Mouse (Mus musculus): ENCODE results near the gene Hist1h1c. TPM values are rescaled to one million over a fixed set of nuclear protein-coding genes. Genes with fewer than 3 reads are reported as not detected.
A peak's percentile ranks its signal among the peaks of the same experiment; 100 is the strongest.
"Not testable (repeated sequence)": the region's sequence is repeated elsewhere in the genome, so short reads cannot be mapped to it uniquely, and the experiment has no call there.

Hist1h1c gene
- polyA plus RNA-seq, 1 experiment from 2014 or later = 56.9 TPM

DNA sequence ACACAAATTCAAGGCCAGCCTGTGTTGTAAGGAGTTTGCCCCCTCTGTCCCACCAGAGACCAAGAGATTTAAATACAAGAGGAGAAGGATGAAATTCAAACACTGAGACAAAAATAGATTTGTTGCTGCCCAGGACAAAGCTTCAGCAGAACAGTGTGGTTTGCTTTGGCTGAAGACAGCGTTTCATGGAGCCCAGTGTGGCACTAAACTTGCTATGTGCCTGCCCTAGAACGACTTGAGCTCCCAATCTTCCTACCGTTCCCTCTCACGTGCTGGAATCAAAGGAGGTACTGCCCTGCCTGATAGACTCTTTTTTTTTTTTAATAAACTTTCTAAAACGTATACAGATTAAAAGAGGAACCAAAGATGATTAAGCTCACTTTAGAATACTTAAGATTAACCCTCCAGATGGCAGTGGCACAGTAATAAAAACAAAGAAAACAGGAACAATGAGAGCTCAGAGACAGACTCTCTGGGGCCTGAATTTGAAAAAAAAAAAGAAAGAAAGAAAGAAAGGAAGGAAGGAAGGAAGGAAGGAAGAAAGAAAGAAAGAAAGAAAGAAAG lies 30.3 kb downstream of the Hist1h1c start:
- H3K9ac ChIP-seq = no peak overlapping the region
- H3K27ac ChIP-seq = no peak overlapping the region
- no peak for ATAC-seq
- no peaks in the 10 kb centered on the region for H3K36me3 ChIP-seq
- no peak overlapping the region for H3K4me2 ChIP-seq
- H3K9me3 ChIP-seq (replicated peaks) = no peaks in the 10 kb centered on the region
- H3K4me3 ChIP-seq = no peak overlapping the region
- 48% methylated on average over 5 of the region's 5 CpGs for WGBS (ENCODE audit: insufficient replicate concordance)
- peaks cover 60% of the 10 kb centered on the region for H3K4me1 ChIP-seq
- no peaks in the 10 kb centered on the region for H3K27me3 ChIP-seq (replicated peaks)

- ATAC-seq; H3K4me3 ChIP-seq; H3K27me3 ChIP-seq (replicated peaks); H3K9ac ChIP-seq; H3K9me3 ChIP-seq (replicated peaks); H3K36me3 ChIP-seq; H3K4me2 ChIP-seq: not testable (repeated sequence)
- Histone ChIP-seq H3K27ac (0 out of 2 replicates have a peak within 1 kb of the TSS, but pooled peaks have one; percentile 8), H3K4me1 (peaks cover 55% of the 10 kb centered on the region)
- 74% methylated on average over 2 of the region's 2 CpGs for WGBS (ENCODE audit: insufficient replicate concordance)
Measured at GRCm38 (mm10) chr13:23769613-23770012, 31.0 kb downstream of the Hist1h1c start, which contains the start of gene Trim38. Trim38 (plus strand) TSS chr13:23769913.

DNA sequence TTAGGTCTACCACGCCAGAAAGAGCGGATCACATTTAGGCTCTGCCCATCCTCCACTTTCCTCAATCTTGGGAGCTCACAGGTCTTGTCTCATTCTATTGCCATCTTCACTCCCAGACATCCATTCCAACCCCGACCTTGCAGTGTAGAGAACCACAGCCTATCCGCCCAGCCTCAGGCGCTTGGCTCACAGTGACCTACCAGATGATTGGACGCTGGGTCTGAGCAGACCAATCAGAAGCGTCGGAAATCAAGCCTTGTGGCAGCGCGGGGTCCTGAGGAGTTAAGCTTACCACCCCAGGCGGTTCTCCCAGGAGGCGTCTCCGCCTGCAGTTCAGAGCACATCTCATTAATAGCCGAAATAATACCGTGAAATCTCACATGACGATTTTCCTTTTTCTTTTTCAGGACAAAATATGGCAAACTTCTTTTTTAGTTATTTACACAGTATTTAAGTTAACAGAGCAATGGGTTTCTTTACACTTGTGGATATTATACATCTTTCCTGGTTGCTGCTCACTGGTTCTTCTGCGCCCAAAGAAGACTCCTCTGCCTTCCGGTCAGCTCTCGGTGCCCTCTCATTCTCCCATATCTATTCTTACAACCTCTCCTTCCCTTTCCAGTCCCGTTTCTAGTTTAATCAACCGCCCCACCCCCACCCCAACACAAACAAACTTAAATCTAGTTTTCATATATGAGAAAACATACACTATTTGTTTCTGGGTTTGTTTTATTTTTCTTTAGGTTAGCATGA lies 34.1 kb downstream of the Hist1h1c start:
- peak overlapping the region; percentile 62 for H3K27ac ChIP-seq
- H3K27me3 ChIP-seq (replicated peaks) = no peaks in the 10 kb centered on the region
- peaks cover 46% of the 10 kb centered on the region for H3K4me1 ChIP-seq
- peak overlapping the region; percentile 63 for H3K9ac ChIP-seq
- H3K36me3 ChIP-seq = no peaks in the 10 kb centered on the region
- H3K4me2 ChIP-seq = peak overlapping the region; percentile 70
- ATAC-seq = peak; percentile 99
- 14% methylated on average over 21 of the region's 21 CpGs for WGBS (ENCODE audit: insufficient replicate concordance)
- peak overlapping the region; percentile 40 for H3K4me3 ChIP-seq
- H3K9me3 ChIP-seq (replicated peaks) = no peaks in the 10 kb centered on the region

- no peak overlapping the region for H3K27ac ChIP-seq
- no peaks in the 10 kb centered on the region for H3K36me3 ChIP-seq
- no peak overlapping the region for H3K9ac ChIP-seq
- WGBS (ENCODE audit: insufficient replicate concordance) = 74% methylated on average over 7 of the region's 7 CpGs
- no peaks in the 10 kb centered on the region for H3K27me3 ChIP-seq (replicated peaks)
- H3K4me3 ChIP-seq = no peak overlapping the region
- no peaks in the 10 kb centered on the region for H3K9me3 ChIP-seq (replicated peaks)
- no peak for ATAC-seq
- peaks cover 31% of the 10 kb centered on the region for H3K4me1 ChIP-seq
- no peak overlapping the region for H3K4me2 ChIP-seq
Measured at GRCm38 (mm10) chr13:23778339-23778738, 39.7 kb downstream of the Hist1h1c start.

DNA sequence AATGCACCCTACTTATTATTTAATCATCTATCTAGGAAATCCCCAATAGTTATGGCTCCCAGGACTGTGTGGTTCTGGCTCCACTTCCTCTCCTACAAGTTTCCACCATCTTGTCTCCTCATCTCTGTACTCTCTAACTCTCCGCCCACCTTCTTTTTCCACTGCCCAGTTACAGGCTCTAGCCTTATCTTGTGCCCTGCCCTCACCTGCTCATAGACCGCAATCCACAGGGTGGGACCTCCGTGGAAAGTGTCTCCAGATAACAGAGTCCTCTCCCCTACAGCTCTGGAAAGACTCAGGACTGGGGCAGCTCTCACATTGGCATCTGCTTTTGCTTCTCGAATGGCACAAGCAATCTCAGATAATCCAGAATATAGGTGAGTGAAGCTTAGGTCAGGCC lies 40.4 kb downstream of the Hist1h1c start:
- no peaks in the 10 kb centered on the region for H3K36me3 ChIP-seq
- H3K4me3 ChIP-seq = no peak overlapping the region
- no peaks in the 10 kb centered on the region for H3K9me3 ChIP-seq (replicated peaks)
- ATAC-seq = 0 out of 2 replicates have a peak, but pooled peaks have one; percentile 37
- peaks cover 24% of the 10 kb centered on the region for H3K4me1 ChIP-seq
- H3K4me2 ChIP-seq = no peak overlapping the region
- H3K27ac ChIP-seq = no peak overlapping the region
- 0 out of 2 replicates have a peak, but pooled peaks cover 2% of the 10 kb centered on the region for H3K27me3 ChIP-seq (replicated peaks)
- H3K9ac ChIP-seq = no peak overlapping the region
- 50% methylated on average over 4 of the region's 4 CpGs for WGBS (ENCODE audit: insufficient replicate concordance)

Small RNA genes within 50 kb of the gene (microRNA-seq; reads per million reads assigned to microRNA genes)
- gene Gm44314 = not detected
- gene Gm44484 = not detected

Other genes with a start within 250 kb of the Hist1h1c start
- 0.07 TPM in 1 of 2 replicates, not detected in the other for gene Btn2a2, start 250.0 kb upstream of the Hist1h1c start, polyA plus RNA-seq (2016; fragmentation: Nextera tagmentation; extraction: Ambion mirVana)
- 4.4 and 4.7 TPM in 2 replicates for gene Hist1h4h, start 207.8 kb upstream of the Hist1h1c start, polyA plus RNA-seq (2016; fragmentation: Nextera tagmentation; extraction: Ambion mirVana)
- gene Hist1h2af, start 204.9 kb upstream of the Hist1h1c start, polyA plus RNA-seq (2016; fragmentation: Nextera tagmentation; extraction: Ambion mirVana) = 7.8 and 13.9 TPM in 2 replicates
- 12.9 and 16.3 TPM in 2 replicates for gene Hist1h3g, start 203.4 kb upstream of the Hist1h1c start, polyA plus RNA-seq (2016; fragmentation: Nextera tagmentation; extraction: Ambion mirVana)
- 1.4 and 1.5 TPM in 2 replicates for gene Hist1h2bh, start 195.4 kb upstream of the Hist1h1c start, polyA plus RNA-seq (2016; fragmentation: Nextera tagmentation; extraction: Ambion mirVana)
- 1.3 and 1.6 TPM in 2 replicates for gene Hist1h3f, start 194.8 kb upstream of the Hist1h1c start, polyA plus RNA-seq (2016; fragmentation: Nextera tagmentation; extraction: Ambion mirVana)
- gene Hist1h4f, start 187.2 kb upstream of the Hist1h1c start, polyA plus RNA-seq (2016; fragmentation: Nextera tagmentation; extraction: Ambion mirVana) = 1.1 and 1.6 TPM in 2 replicates
- gene Hist1h1d, start 185.5 kb upstream of the Hist1h1c start, polyA plus RNA-seq (2016; fragmentation: Nextera tagmentation; extraction: Ambion mirVana) = 0.89 and 0.93 TPM in 2 replicates
- gene Hist1h3e, start 176.4 kb upstream of the Hist1h1c start, polyA plus RNA-seq (2016; fragmentation: Nextera tagmentation; extraction: Ambion mirVana) = 4.9 and 6.2 TPM in 2 replicates
- 106 and 109 TPM in 2 replicates for gene Hist1h2ae, start 167.6 kb upstream of the Hist1h1c start, polyA plus RNA-seq (2016; fragmentation: Nextera tagmentation; extraction: Ambion mirVana)
- 10.7 and 14.4 TPM in 2 replicates for gene Hist1h2bg, start 167.4 kb upstream of the Hist1h1c start, polyA plus RNA-seq (2016; fragmentation: Nextera tagmentation; extraction: Ambion mirVana)
- gene Hist1h2bf, start 164.6 kb upstream of the Hist1h1c start, polyA plus RNA-seq (2016; fragmentation: Nextera tagmentation; extraction: Ambion mirVana) = 7.1 and 9.9 TPM in 2 replicates
- 1.2 and 3.1 TPM in 2 replicates for gene Hist1h2ad, start 164.4 kb upstream of the Hist1h1c start, polyA plus RNA-seq (2016; fragmentation: Nextera tagmentation; extraction: Ambion mirVana)
- 5.3 and 6.2 TPM in 2 replicates for gene Hist1h3d, start 163.0 kb upstream of the Hist1h1c start, polyA plus RNA-seq (2016; fragmentation: Nextera tagmentation; extraction: Ambion mirVana)
- 128 and 134 TPM in 2 replicates for gene Hist1h4d, start 157.2 kb upstream of the Hist1h1c start, polyA plus RNA-seq (2016; fragmentation: Nextera tagmentation; extraction: Ambion mirVana)
- gene Hist1h2be, start 117.7 kb upstream of the Hist1h1c start, polyA plus RNA-seq (2016; fragmentation: Nextera tagmentation; extraction: Ambion mirVana) = 2.1 and 2.2 TPM in 2 replicates
- gene Hist1h1e, start 116.2 kb upstream of the Hist1h1c start, polyA plus RNA-seq (2016; fragmentation: Nextera tagmentation; extraction: Ambion mirVana) = 26.5 and 27.9 TPM in 2 replicates
- gene Hist1h2ac, start 54.9 kb upstream of the Hist1h1c start, polyA plus RNA-seq (2016; fragmentation: Nextera tagmentation; extraction: Ambion mirVana) = 0.91 and 1.3 TPM in 2 replicates
- 75.3 and 75.6 TPM in 2 replicates for gene Hist1h2bc, start 54.6 kb upstream of the Hist1h1c start, polyA plus RNA-seq (2016; fragmentation: Nextera tagmentation; extraction: Ambion mirVana)
- not detected in 2 replicates for gene Hist1h1t, start 43.0 kb upstream of the Hist1h1c start, polyA plus RNA-seq (2016; fragmentation: Nextera tagmentation; extraction: Ambion mirVana)
- gene Hist1h4c, start 40.4 kb upstream of the Hist1h1c start, polyA plus RNA-seq (2016; fragmentation: Nextera tagmentation; extraction: Ambion mirVana) = 8.6 and 11.6 TPM in 2 replicates
- gene Hfe, start 28.0 kb upstream of the Hist1h1c start, polyA plus RNA-seq (2016; fragmentation: Nextera tagmentation; extraction: Ambion mirVana) = 4.9 and 5.7 TPM in 2 replicates
- gene Hist1h3c, start 6.8 kb downstream of the Hist1h1c start, polyA plus RNA-seq (2016; fragmentation: Nextera tagmentation; extraction: Ambion mirVana) = 4.8 and 6.7 TPM in 2 replicates
- gene Hist1h2bb, start 7.9 kb downstream of the Hist1h1c start, polyA plus RNA-seq (2016; fragmentation: Nextera tagmentation; extraction: Ambion mirVana) = 4.6 and 5.5 TPM in 2 replicates
- gene Hist1h2ab, start 12.3 kb downstream of the Hist1h1c start, polyA plus RNA-seq (2016; fragmentation: Nextera tagmentation; extraction: Ambion mirVana) = 70.3 TPM in 2 replicates
- 15.2 and 16.6 TPM in 2 replicates for gene Hist1h3b, start 13.5 kb downstream of the Hist1h1c start, polyA plus RNA-seq (2016; fragmentation: Nextera tagmentation; extraction: Ambion mirVana)
- gene Hist1h4b, start 18.2 kb downstream of the Hist1h1c start, polyA plus RNA-seq (2016; fragmentation: Nextera tagmentation; extraction: Ambion mirVana) = 4.5 and 5.7 TPM in 2 replicates
- 0.44 and 0.93 TPM in 2 replicates for gene Hist1h4a, start 22.4 kb downstream of the Hist1h1c start, polyA plus RNA-seq (2016; fragmentation: Nextera tagmentation; extraction: Ambion mirVana)
- 5.5 and 6.8 TPM in 2 replicates for gene Hist1h3a, start 23.6 kb downstream of the Hist1h1c start, polyA plus RNA-seq (2016; fragmentation: Nextera tagmentation; extraction: Ambion mirVana)
- 4.9 and 5.8 TPM in 2 replicates for gene Hist1h1a, start 24.9 kb downstream of the Hist1h1c start, polyA plus RNA-seq (2016; fragmentation: Nextera tagmentation; extraction: Ambion mirVana)
- gene Trim38, start 31.1 kb downstream of the Hist1h1c start, polyA plus RNA-seq (2016; fragmentation: Nextera tagmentation; extraction: Ambion mirVana) = not detected in 2 replicates
- 0.35 and 0.43 TPM in 2 replicates for gene Slc17a2, start 68.2 kb downstream of the Hist1h1c start, polyA plus RNA-seq (2016; fragmentation: Nextera tagmentation; extraction: Ambion mirVana)
- 0.72 and 0.79 TPM in 2 replicates for gene Slc17a3, start 100.6 kb downstream of the Hist1h1c start, polyA plus RNA-seq (2016; fragmentation: Nextera tagmentation; extraction: Ambion mirVana)
- gene Slc17a1, start 128.9 kb downstream of the Hist1h1c start, polyA plus RNA-seq (2016; fragmentation: Nextera tagmentation; extraction: Ambion mirVana) = not detected in 2 replicates
- 0.06 TPM in 1 of 2 replicates, not detected in the other for gene Slc17a4, start 176.2 kb downstream of the Hist1h1c start, polyA plus RNA-seq (2016; fragmentation: Nextera tagmentation; extraction: Ambion mirVana)
- gene Hist1h2ba, start 195.3 kb downstream of the Hist1h1c start, polyA plus RNA-seq (2016; fragmentation: Nextera tagmentation; extraction: Ambion mirVana) = not detected in 2 replicates
- not detected in 2 replicates for gene Hist1h2aa, start 195.7 kb downstream of the Hist1h1c start, polyA plus RNA-seq (2016; fragmentation: Nextera tagmentation; extraction: Ambion mirVana)